Mouse (Mus musculus) forebrain, embryonic 10.5 days (tissue): ENCODE data around the gene Dact3. TPM values are rescaled to one million over a fixed set of nuclear protein-coding genes. Genes with fewer than 3 reads are reported as not detected.
A peak's percentile ranks its signal among the peaks of the same experiment; 100 is the strongest.

Source experiments
- DNase-seq: peaks from one replicate; pipeline ENCODE4 v3.0.0-alpha.2; 2017; ENCODE audit warnings: low spot score; ENCODE audit errors: extremely low spot score
- H3K27ac ChIP-seq: fragments of 300-500 bp; sonication (generic); 2 replicates; pipeline ENCODE4 v1.5.1; 2016; ENCODE audit warnings: mild to moderate bottlenecking
- H3K27me3 ChIP-seq: fragments of 300-500 bp; sonication (generic); 2 replicates; pipeline ENCODE4 v1.6.1; 2016; ENCODE audit warnings: mild to moderate bottlenecking; ENCODE audit not compliant: poor library complexity, severe bottlenecking
- H3K36me3 ChIP-seq: fragments of 300-500 bp; sonication (generic); replicated peaks from 2 replicates; pipeline ENCODE4 v1.6.1; 2016; ENCODE audit warnings: mild to moderate bottlenecking, moderate library complexity
- H3K4me1 ChIP-seq: fragments of 300-500 bp; sonication (generic); 2 replicates; pipeline ENCODE4 v1.6.1; 2016
- H3K4me3 ChIP-seq: fragments of 300-500 bp; sonication (generic); 2 replicates; pipeline ENCODE4 v1.5.1; 2016; ENCODE audit warnings: mild to moderate bottlenecking, moderate library complexity
- H3K9me3 ChIP-seq: fragments of 300-500 bp; sonication (generic); 2 replicates; pipeline ENCODE4 v1.6.1; 2016; ENCODE audit warnings: mild to moderate bottlenecking, moderate library complexity
- WGBS: fragments of 180-500 bp; shearing (Covaris S2); methylation state at CpG from one replicate; pipeline ENCODE4 v1.1.7; 2016; 5-methylcytosine and 5-hydroxymethylcytosine counted together
- polyA plus RNA-seq: library from polyadenylated mRNA; unstranded; fragments of >200 nt; fragmentation: Nextera tagmentation; extraction: Ambion mirVana; gene quantifications from 2 replicates; pipeline ENCODE4 v1.2.1, GENCODE M21; 2016

Gene Dact3
- polyA plus RNA-seq, 1 experiment from 2014 or later: 1.9 TPM

- WGBS: 94% methylated on average over 32 of the region's 32 CpGs
- H3K27ac ChIP-seq: no peak overlapping the region
- no peaks in the 10 kb centered on the region for H3K9me3 ChIP-seq
- no peak for DNase-seq
- peaks cover 72% of the 10 kb centered on the region for H3K36me3 ChIP-seq
- no peaks in the 10 kb centered on the region for H3K27me3 ChIP-seq
- peaks cover 15% of the 10 kb centered on the region for H3K4me1 ChIP-seq
- H3K4me3 ChIP-seq: no peak overlapping the region
These were observed 40.6 kb downstream of the Dact3 start for GRCm38 (mm10) chr7:16915461-16916340.

GRCm38 (mm10) chr7:16916342-16917265 is 41.5 kb downstream of the Dact3 start:
- no peaks in the 10 kb centered on the region for H3K27me3 ChIP-seq
- no peak overlapping the region for H3K4me3 ChIP-seq
- peaks cover 81% of the 10 kb centered on the region for H3K36me3 ChIP-seq
- H3K27ac ChIP-seq: no peak overlapping the region
- WGBS: 89% methylated on average over 30 of the region's 30 CpGs
- H3K4me1 ChIP-seq: peaks cover 24% of the 10 kb centered on the region
- no peaks in the 10 kb centered on the region for H3K9me3 ChIP-seq
- DNase-seq: no peak

DNA sequence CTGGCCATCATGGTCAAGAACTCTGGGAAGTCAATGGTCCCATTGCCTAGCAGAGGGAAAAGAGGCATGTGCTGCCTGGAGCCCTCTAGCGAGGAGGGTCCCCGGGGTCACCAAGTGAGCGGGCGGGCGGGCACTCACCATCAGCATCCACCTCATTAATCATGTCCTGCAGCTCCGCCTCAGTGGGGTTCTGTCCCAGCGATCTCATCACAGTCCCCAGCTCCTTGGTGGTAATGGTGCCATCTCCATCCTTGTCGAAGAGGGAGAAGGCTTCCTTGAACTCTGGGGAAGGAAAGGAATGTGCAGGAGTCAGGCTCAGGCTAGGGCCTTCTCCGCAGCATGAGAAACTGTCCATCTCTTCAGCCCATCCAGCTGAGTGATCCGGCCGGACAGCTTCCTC is 42.3 kb downstream of the Dact3 start:
- no peak for DNase-seq
- H3K4me1 ChIP-seq: peaks cover 32% of the 10 kb centered on the region
- no peaks in the 10 kb centered on the region for H3K9me3 ChIP-seq
- no peaks in the 10 kb centered on the region for H3K27me3 ChIP-seq
- peaks cover 88% of the 10 kb centered on the region for H3K36me3 ChIP-seq
- H3K27ac ChIP-seq: no peak overlapping the region
- 93% methylated on average over 11 of the region's 11 CpGs for WGBS
- H3K4me3 ChIP-seq: no peak overlapping the region

GRCm38 (mm10) chr7:16918014-16918413 is 42.9 kb downstream of the Dact3 start:
- Histone ChIP-seq H3K4me3 (no peak overlapping the region), H3K36me3 (peaks cover 87% of the 10 kb centered on the region), H3K27me3 (no peaks in the 10 kb centered on the region), H3K9me3 (no peaks in the 10 kb centered on the region), H3K4me1 (peaks cover 38% of the 10 kb centered on the region), H3K27ac (no peak overlapping the region)
- DNase-seq: no peak
- WGBS: 92% methylated on average over 9 of the region's 9 CpGs

GRCm38 (mm10) chr7:16918670-16919069 is 43.6 kb downstream of the Dact3 start:
- Histone ChIP-seq H3K4me1 (peaks cover 41% of the 10 kb centered on the region), H3K4me3 (no peak overlapping the region), H3K27ac (no peak overlapping the region), H3K36me3 (peaks cover 83% of the 10 kb centered on the region), H3K9me3 (no peaks in the 10 kb centered on the region), H3K27me3 (no peaks in the 10 kb centered on the region)
- WGBS: 84% methylated on average over 3 of the region's 3 CpGs
- no peak for DNase-seq

DNA sequence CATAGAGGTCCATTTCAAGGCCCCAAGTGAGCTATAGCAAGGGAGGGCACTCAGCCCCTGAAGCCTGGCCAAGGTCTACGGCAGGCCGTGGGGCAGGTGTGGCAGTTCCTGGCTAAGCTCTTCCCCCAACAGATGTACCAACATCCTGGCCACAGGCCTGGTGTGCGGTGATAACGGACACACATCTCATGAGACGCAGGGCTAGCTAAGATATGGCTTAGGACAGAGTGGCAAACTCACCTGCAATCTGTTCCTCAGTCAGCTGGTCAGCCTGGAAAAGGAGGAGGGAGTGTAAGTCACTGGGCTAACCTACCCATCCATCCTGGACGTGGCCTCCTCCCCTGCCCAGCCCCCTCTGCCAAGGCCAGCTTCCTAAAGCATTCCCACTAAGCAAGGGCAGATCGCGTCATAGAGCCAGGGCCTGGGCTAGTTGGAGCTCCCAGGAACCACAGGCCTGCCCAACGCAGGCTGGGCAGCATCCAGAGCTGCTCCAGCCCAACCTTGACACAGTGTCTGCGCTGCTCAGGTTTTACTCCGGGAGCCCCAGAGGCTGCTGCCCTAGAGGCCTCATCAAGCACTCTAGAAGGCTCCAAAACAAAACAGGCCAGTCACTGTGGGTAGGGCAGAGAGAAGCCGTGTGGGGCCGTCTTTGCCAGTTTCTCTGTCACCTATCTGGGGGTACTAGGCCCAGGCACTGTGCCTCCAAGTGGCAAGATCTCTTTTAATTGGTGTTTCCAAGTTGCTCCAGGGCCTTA is 44.5 kb downstream of the Dact3 start:
- no peaks in the 10 kb centered on the region for H3K9me3 ChIP-seq
- H3K27ac ChIP-seq: 0 out of 2 replicates have a peak overlapping the region, but pooled peaks have one; percentile 20
- WGBS: 89% methylated on average over 13 of the region's 13 CpGs
- H3K36me3 ChIP-seq: peaks cover 74% of the 10 kb centered on the region
- H3K27me3 ChIP-seq: no peaks in the 10 kb centered on the region
- DNase-seq: no peak
- no peak overlapping the region for H3K4me3 ChIP-seq
- H3K4me1 ChIP-seq: peaks cover 42% of the 10 kb centered on the region

DNA sequence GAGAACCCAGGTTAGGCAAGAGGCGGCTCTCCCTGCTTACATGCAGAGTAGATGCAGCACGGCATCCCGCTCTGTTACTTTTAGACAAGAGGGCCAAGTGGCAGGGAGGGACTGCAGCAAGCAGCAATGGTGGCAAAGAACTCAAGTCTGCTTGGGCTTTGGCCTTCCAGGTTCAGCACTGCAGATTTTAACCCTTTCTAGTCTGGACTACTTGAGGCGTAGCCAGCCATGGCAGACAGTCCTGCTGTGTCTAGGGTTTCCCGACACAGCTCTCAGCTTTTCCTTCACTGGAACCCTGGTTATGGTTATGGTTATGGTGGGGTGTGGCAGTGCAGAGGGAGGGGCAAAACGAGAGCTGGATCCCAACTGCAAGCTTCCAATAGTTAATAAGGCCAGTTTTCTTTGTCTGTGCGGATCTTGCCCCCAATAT is 45.0 kb downstream of the Dact3 start:
- Histone ChIP-seq H3K4me3 (no peak overlapping the region), H3K4me1 (peaks cover 45% of the 10 kb centered on the region), H3K27me3 (no peaks in the 10 kb centered on the region), H3K36me3 (peaks cover 68% of the 10 kb centered on the region), H3K27ac (no peak overlapping the region), H3K9me3 (no peaks in the 10 kb centered on the region)
- no peak for DNase-seq
- WGBS: 90% methylated on average over 7 of the region's 7 CpGs

DNA sequence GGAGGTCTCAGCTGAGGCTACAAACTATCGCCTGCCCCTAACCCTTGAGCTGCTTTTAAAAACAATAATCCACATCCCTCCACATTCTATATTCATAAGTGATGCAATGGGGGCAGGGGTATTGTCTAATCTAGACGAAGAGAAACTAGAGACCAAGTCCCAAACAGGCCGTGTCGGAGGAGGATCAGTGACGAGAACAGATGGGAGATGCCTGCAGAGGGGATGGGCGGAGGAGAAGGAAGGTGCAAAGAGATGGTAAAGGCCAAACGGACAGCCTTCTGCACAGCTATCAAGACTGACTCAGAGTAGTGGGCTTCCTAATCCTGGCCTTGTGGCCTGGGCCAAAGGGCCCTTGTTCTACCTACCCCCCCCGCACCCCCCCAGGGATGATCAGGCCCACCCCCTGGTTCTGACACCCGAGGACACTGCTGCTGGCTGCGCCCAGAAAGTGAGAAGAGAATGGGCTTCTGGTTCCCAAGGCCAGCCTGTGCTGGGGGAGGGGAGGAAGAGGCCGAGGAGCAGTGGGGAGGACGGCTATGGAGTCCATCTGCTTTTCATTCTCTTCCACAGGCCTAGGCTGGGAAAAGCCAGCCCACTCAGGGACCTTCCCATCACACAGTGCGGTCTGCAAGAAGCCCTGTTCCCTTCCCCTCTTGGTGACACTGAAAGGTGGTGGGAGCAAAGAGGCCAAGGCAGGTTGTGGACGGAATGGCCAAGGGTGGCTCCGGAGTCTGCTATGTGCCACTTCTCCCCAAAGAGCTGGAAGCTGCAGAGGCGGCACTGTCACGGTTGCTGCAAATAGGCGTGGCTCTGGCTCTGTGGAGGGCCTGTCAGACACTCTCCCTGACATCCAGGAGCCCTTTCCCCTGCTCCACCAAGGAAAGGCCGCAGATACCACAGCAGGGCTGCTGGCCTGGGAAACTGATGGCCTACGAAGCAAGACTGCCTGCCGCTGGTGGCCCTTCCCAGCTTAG is 46.0 kb downstream of the Dact3 start:
- WGBS: 55% methylated on average over 21 of the region's 21 CpGs
- H3K4me1 ChIP-seq: peaks cover 45% of the 10 kb centered on the region
- peak overlapping the region; percentile 94 for H3K4me3 ChIP-seq
- H3K9me3 ChIP-seq: no peaks in the 10 kb centered on the region
- H3K27me3 ChIP-seq: no peaks in the 10 kb centered on the region
- H3K36me3 ChIP-seq: peaks cover 59% of the 10 kb centered on the region
- peak; percentile 28 for DNase-seq
- peak overlapping the region; percentile 98 for H3K27ac ChIP-seq

GRCm38 (mm10) chr7:16921881-16922335 is 46.8 kb downstream of the Dact3 start:
- Histone ChIP-seq H3K27ac (peak overlapping the region; percentile 98), H3K9me3 (no peaks in the 10 kb centered on the region), H3K27me3 (no peaks in the 10 kb centered on the region), H3K4me1 (peaks cover 45% of the 10 kb centered on the region), H3K36me3 (peaks cover 51% of the 10 kb centered on the region), H3K4me3 (peak overlapping the region; percentile 94)
- 66% methylated on average over 6 of the region's 6 CpGs for WGBS
- DNase-seq: no peak

DNA sequence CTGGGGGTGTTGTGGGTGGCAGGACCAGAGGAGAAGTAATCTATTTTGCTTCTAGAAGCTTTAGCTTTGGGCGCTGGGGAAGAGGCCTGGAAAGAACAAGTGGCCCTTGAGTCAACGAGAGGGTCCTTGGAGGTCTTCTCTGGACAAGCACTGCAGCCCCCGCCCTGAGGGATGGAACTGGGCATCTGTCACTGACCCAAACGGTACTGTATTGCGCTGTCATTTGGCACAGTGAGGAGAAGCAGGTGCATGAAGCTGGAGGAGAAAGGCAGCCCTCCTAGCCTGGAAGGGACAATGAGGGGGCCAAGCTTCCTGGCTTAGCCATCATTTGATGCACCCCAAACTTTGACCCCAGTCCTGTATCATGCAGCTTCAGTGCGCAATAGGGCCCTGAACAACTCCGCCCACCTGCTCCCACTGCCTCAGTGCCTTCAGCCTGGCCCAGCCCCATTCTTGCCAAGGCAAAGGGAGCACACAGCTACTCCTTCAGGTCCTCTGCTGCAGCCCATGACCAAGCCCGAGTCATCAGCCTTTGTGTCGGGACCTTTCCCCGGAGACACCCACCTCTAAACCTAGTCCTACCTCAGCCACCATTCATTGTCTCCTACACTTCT is 47.4 kb downstream of the Dact3 start:
- peaks cover 45% of the 10 kb centered on the region for H3K36me3 ChIP-seq
- H3K4me1 ChIP-seq: peaks cover 45% of the 10 kb centered on the region

More for the DNA sequence above, 47.4 kb downstream of the Dact3 start:
- H3K4me3 ChIP-seq: peak overlapping the region; percentile 94
- H3K27me3 ChIP-seq: no peaks in the 10 kb centered on the region
- no peaks in the 10 kb centered on the region for H3K9me3 ChIP-seq
- peak overlapping the region; percentile 98 for H3K27ac ChIP-seq
- 60% methylated on average over 10 of the region's 10 CpGs for WGBS
- no peak for DNase-seq
